Mouse (Mus musculus) midbrain, embryonic 15.5 days (tissue): Measurements from ENCODE around the gene Ftsj1. TPM values are rescaled to one million over a fixed set of nuclear protein-coding genes. Genes with fewer than 3 reads are reported as not detected.

Source experiments
- ATAC-seq: fragments of 200-750 bp; cut with Nextera tagmentation; replicated peaks from 2 replicates; pipeline ENCODE4 v1.8.0; 2017; ENCODE audit warnings: moderate TSS enrichment
- H3K27ac ChIP-seq: fragments of 300-500 bp; sonication (generic); 2 replicates; pipeline ENCODE4 v1.5.1; 2015; ENCODE audit warnings: mild to moderate bottlenecking, inconsistent platforms
- H3K27me3 ChIP-seq: fragments of 300-500 bp; sonication (generic); replicated peaks from 2 replicates; pipeline ENCODE4 v1.6.1; 2015; ENCODE audit warnings: inconsistent platforms
- H3K36me3 ChIP-seq: fragments of 300-500 bp; sonication (generic); replicated peaks from 2 replicates; pipeline ENCODE4 v1.6.1; 2015; ENCODE audit warnings: inconsistent platforms
- H3K4me1 ChIP-seq: fragments of 300-500 bp; sonication (generic); 2 replicates; pipeline ENCODE4 v1.6.1; 2015; ENCODE audit warnings: inconsistent platforms
- H3K4me2 ChIP-seq: fragments of 300-500 bp; sonication (generic); 2 replicates; pipeline ENCODE4 v1.6.1; 2015; ENCODE audit warnings: inconsistent platforms, mild to moderate bottlenecking, moderate library complexity
- H3K4me3 ChIP-seq: fragments of 300-500 bp; sonication (generic); 2 replicates; pipeline ENCODE4 v1.5.1; 2015; ENCODE audit warnings: mild to moderate bottlenecking, inconsistent platforms
- H3K9ac ChIP-seq: fragments of 300-500 bp; sonication (generic); 2 replicates; pipeline ENCODE4 v1.6.1; 2015; ENCODE audit warnings: mild to moderate bottlenecking, inconsistent platforms
- H3K9me3 ChIP-seq: fragments of 300-500 bp; sonication (generic); 2 replicates; pipeline ENCODE4 v1.6.1; 2016; ENCODE audit warnings: inconsistent platforms
- WGBS: fragments of 180-500 bp; shearing (Covaris S2); methylation state at CpG from one replicate; pipeline ENCODE4 v1.1.7; 2015; ENCODE audit warnings: mixed read lengths; 5-methylcytosine and 5-hydroxymethylcytosine counted together
- polyA plus RNA-seq: library from polyadenylated mRNA; unstranded; fragments of >200 nt; fragmentation: Nextera tagmentation; extraction: Ambion mirVana; gene quantifications from 2 replicates; pipeline ENCODE4 v1.2.1, GENCODE M21; 2015

The Ftsj1 gene
- polyA plus RNA-seq, 1 experiment from 2014 or later = 51.7 TPM

DNA sequence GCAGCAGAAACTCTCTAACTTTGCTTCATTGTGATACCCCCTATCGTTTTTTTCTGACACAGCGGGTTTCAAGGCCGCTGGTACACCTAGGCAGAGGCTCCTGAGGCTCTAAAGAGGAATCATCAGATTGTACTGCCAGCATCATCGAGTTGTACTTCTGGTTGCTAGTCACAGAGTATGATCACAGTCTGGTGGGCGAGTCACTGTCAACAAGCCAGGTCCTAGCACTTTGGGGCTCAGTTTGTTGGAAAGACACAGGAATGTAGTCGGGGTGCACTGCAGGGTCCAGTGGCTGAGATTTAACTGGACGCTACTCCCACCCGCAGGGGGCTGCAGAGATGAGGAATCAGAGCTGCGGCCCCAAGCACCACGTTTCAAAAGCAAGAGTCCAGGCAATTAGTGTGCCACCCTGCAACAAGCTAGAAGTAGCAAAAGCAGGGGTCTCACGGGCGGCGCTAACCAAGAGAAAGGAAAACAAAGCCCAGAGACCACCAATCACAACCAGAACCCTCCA lies 60.0 kb downstream of the Ftsj1 start:
- Histone ChIP-seq H3K4me2 (peak overlapping the region; percentile 56), H3K4me1 (peaks cover 6% of the 10 kb centered on the region; the same call in 1 of the 2 replicates), H3K27ac (peak overlapping the region; percentile 80), H3K36me3 (no peaks in the 10 kb centered on the region), H3K9me3 (no peaks in the 10 kb centered on the region), H3K27me3 (no peaks in the 10 kb centered on the region), H3K4me3 (peak overlapping the region; percentile 55), H3K9ac (peak overlapping the region; percentile 51)
- peak; percentile 34 for ATAC-seq
- 12% methylated on average over 13 of the region's 13 CpGs for WGBS

Other genes with a start within 250 kb of the Ftsj1 start
- gene Glod5, start 233.9 kb downstream of the Ftsj1 start, polyA plus RNA-seq = 0.27 and 0.46 TPM in 2 replicates
- gene Suv39h1, start 177.6 kb downstream of the Ftsj1 start, polyA plus RNA-seq = 40.7 and 42.0 TPM in 2 replicates
- gene Was, start 161.9 kb downstream of the Ftsj1 start, polyA plus RNA-seq = 0.13 and 0.18 TPM in 2 replicates
- 67.6 and 72.9 TPM in 2 replicates for gene Wdr13, start 119.5 kb downstream of the Ftsj1 start, polyA plus RNA-seq
- gene Rbm3, start 106.5 kb downstream of the Ftsj1 start, polyA plus RNA-seq = 272 and 285 TPM in 2 replicates
- gene Tbc1d25, start 76.2 kb downstream of the Ftsj1 start, polyA plus RNA-seq = 25.8 and 26.8 TPM in 2 replicates
- 26.9 and 31.8 TPM in 2 replicates for gene Ebp, start 58.9 kb downstream of the Ftsj1 start, polyA plus RNA-seq
- gene Porcn, start 45.9 kb downstream of the Ftsj1 start, polyA plus RNA-seq = 53.0 and 53.9 TPM in 2 replicates
- gene Slc38a5, start 18.7 kb upstream of the Ftsj1 start, polyA plus RNA-seq = 47.5 and 48.4 TPM in 2 replicates
- not detected in 2 replicates for gene Ssxb10, start 75.0 kb upstream of the Ftsj1 start, polyA plus RNA-seq
- gene Ssxb9, start 114.6 kb upstream of the Ftsj1 start, polyA plus RNA-seq = not detected in 2 replicates
- not detected in 2 replicates for gene Ssxb1, start 160.9 kb upstream of the Ftsj1 start, polyA plus RNA-seq
- not detected in 2 replicates for gene Ssxb2, start 209.3 kb upstream of the Ftsj1 start, polyA plus RNA-seq